Mouse (Mus musculus): Measurements from ENCODE around the gene Mrpl37.
"Not testable (repeated sequence)": the region's sequence is repeated elsewhere in the genome, so short reads cannot be mapped to it uniquely, and the experiment has no call there.

The Mrpl37 gene

GRCm38 (mm10) chr4:107066252-107067124 is at the start of gene Mrpl37, which contains the start of gene Cyb5rl:
TSS of gene Mrpl37 (minus strand) at chr4:107066868.
TSS of gene Cyb5rl (plus strand) at chr4:107066988.
- DNase-seq, result peak; percentile 96

DNA sequence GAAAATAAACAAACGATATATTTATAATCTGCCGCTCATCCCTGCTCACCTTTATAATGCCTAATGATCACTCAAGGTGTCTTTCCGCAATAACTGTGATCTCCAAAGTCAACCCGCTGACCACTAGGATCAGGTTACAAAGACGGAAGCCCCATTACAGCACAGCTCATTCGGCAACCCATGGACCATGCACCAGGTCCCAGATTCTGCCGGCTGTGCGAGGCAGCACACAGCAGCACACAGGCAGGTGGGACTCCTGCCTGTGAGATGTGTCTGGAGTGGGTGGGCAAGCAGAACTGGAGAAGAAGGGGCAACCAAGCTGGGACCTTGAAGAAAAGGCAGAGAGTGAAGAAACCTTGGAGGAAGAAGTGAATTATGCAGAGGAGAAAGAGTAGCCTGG is 47.6 kb upstream of the Mrpl37 start:
- DNase-seq, result no peak

DNA sequence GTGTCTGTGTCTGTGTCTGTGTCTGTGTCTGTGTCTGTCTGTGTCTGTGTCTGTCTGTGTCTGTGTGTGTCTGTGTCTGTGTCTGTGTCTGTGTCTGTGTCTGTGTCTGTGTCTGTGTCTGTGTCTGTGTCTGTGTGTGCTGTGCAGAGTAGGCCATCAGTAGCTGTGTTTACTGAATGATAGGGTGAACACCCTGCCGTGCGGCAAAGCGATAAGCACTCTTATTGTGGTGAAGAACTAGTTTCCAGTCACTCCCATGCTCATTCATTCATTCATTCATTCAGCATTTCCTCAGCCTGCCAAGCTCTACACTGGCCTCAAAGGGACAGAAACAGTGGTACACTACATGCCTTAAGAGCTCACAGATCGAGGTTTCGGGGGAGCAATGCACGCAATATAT is 42.5 kb upstream of the Mrpl37 start:
- DNase-seq, result not testable (repeated sequence)

DNA sequence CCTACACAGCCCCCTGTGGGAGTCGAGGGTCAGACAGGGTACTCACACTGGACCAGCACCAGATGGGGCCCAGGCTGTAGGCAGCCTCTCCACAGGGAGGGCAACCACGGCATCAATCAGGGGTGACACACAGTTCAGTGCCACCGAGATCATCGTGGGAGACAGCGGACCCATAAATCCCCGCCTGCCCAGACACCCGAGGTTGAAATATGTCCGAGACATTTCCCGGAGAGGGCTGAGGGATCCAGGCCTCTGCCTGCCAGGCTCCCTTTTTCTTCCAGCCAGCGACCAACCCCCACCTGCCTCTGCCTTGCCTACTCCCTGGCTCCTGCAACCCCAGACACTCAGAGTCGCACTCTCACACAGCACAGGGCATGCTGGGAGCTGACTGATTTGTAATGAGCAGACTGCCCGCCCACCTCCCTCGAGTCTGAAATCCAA is 41.6 kb upstream of the Mrpl37 start:
- DNase-seq, result no peak

GRCm38 (mm10) chr4:107106777-107107176 is 40.1 kb upstream of the Mrpl37 start:
- DNase-seq, result no peak

DNA sequence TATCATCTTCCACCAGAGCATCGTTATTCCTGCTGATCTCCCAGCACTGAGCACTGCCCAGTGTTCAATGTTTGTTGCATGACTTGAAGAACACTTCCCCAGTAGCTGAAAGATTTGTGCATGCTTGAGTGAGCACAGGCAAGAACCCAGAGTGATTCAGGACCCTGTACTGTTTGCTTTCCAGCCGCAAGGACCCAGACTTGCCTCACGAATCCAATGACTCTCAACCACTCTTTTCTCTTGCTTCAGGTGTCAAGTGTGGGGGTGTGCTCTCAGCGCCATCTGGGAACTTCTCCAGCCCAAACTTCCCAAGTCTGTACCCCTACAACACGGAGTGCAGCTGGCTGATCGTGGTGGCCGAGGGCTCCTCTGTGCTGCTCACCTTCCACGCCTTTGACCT is 35.6 kb upstream of the Mrpl37 start:
- DNase-seq, result no peak

DNA sequence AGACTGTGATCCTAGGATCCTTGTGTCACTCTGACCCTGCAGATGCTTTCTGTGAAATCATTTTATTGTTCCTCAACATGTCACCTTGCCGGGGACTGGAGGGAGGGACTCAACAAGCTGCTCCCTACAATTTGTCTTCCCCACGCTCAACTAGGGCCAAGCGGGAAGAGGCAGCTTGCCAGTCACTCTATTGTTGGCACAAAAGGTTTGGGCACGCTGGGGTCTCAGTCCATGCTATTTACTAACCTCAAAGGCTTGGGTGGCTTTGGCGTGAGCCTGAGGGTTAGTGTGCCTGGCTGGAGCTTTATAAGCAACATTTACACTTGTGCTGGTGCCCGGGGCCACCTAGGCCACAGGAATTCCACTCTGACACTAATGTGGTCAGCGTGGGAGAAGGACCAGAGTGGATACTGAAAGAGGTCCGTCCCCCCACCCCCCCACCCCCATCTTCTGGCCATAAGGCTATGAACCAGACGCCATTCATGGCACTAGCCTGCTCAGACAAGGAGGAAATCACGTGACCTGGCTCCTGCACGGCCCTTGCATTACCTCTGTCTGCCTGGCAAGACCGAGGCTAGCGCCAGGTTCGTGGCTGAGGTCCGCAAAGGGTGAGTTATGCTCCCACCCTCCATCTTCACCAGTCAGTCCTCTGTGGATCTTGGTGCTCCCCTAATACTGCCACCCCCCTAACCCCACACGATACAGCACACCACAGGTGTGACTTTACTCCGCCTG is 32.3 kb upstream of the Mrpl37 start:
- DNase-seq, result no peak

GRCm38 (mm10) chr4:107098375-107098774 is 31.7 kb upstream of the Mrpl37 start:
- no peak for DNase-seq

- no peak for DNase-seq
These were observed 31.2 kb upstream of the Mrpl37 start for GRCm38 (mm10) chr4:107097871-107098270.

DNA sequence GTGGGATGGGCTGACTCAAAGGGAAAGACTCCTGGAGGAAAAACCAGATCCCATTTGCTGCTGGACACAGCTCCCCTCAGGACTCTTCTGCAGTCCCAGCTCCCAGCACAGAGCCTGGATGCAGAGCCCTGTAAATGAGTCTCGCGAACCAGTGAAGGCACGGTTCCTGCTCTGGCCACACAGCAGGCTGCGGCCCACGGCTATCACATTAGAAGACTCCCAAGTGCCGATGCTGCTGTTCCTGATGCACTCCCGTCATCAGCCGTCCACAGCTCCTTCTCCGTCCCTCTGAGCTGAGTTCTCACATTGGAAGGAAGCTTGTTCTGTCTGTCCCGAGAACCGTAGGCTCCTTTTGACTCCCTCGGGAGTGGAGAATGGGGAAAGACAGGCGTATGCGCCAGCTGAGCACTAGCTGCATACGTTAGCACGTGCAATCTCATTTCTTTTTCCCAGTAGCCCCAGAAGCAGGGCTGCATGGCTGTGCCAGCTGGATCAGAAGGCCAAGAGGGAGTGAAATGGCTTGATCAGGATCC is 30.2 kb upstream of the Mrpl37 start, which contains the start of gene Cdcp2:
TSS of gene Cdcp2 (plus strand) at position 51 of the 533 bp plus-strand sequence.
- DNase-seq, result no peak

- no peak for DNase-seq
These were observed 29.4 kb upstream of the Mrpl37 start for GRCm38 (mm10) chr4:107096043-107096442.

DNA sequence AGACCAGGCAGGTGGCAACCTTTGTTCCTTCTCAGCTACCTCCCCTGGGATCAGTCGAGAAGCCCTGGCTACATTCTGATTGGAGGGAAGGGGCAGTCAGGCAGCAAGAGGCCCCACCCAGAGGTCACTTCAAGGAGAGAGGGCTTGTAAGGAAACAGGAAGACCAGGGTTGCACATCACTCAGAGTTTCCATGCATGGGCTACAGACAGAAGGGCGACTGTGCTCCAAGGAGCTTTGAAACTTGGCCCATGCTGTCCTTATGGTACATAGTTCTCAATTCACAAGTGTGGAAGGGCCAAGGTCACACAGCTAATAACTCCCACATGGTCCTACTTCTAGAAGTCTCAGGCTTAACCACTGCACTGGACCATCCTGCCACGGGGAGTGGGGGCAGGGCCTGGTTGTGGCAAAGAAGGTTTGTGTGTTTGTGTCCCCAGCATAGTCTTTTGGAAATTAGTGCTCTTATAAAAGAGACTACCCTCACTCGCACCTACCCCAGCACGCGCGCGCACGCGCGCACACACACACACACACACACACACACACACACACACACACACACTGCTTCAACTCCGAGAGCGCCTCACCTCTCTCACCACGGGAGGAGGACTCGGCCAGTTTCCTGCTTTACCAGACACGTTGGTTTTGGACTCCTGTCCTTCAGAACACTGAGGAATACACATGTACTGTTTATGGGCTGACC is 28.0 kb upstream of the Mrpl37 start:
- DNase-seq, result no peak

DNA sequence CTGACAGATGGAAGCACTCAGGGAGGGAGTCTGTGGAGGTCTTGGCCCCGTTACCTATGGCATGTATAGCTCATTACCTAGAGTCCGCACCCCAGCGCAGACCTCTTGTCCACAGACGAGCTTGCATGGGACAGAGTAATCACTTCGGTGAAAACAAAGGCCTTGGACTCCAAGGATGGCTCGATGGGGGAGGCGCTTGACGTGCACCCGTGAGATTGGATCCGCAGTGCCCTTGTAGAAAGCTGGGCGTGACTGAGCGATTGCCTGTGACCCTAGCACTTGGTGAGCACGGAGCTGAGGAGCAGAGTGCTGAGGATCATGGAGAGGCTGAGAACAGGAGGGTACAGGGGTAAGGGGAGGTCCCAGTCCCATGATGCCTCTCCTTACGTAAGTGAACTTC is 25.0 kb upstream of the Mrpl37 start:
- DNase-seq, result no peak

GRCm38 (mm10) chr4:107084858-107085257 is 18.2 kb upstream of the Mrpl37 start:
- no peak for DNase-seq

GRCm38 (mm10) chr4:107084343-107084742 is 17.7 kb upstream of the Mrpl37 start:
- DNase-seq, result no peak

- no peak for DNase-seq
These were observed 16.5 kb upstream of the Mrpl37 start for GRCm38 (mm10) chr4:107083126-107083525.

GRCm38 (mm10) chr4:107082185-107082584 is 15.5 kb upstream of the Mrpl37 start:
- no peak for DNase-seq

- DNase-seq, result no peak
These were observed 13.0 kb upstream of the Mrpl37 start for GRCm38 (mm10) chr4:107079716-107080115.

- DNase-seq, result no peak
These were observed 12.2 kb upstream of the Mrpl37 start for GRCm38 (mm10) chr4:107078894-107079293.

DNA sequence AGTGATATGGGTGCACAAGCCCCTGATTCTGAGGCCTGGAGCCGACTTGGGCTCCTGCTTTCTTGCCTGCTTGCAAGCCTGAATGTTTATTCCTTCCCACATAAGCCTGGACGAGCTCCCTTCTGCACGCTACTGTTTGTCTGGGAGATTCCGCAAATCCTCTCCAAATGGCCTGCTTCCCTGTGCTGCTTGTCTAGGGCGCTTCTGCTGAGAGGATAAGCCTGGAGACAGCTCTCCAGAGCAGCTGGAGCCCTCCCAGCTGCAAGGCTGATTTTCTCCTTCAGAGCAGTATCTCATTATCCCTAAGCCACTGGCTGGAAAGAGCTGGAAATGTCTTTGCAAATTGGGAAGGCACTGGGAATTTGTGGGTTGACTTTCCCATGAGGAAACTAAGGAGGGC is 8.8 kb upstream of the Mrpl37 start:
- no peak for DNase-seq

GRCm38 (mm10) chr4:107072343-107072742 is 5.7 kb upstream of the Mrpl37 start:
- no peak for DNase-seq

DNA sequence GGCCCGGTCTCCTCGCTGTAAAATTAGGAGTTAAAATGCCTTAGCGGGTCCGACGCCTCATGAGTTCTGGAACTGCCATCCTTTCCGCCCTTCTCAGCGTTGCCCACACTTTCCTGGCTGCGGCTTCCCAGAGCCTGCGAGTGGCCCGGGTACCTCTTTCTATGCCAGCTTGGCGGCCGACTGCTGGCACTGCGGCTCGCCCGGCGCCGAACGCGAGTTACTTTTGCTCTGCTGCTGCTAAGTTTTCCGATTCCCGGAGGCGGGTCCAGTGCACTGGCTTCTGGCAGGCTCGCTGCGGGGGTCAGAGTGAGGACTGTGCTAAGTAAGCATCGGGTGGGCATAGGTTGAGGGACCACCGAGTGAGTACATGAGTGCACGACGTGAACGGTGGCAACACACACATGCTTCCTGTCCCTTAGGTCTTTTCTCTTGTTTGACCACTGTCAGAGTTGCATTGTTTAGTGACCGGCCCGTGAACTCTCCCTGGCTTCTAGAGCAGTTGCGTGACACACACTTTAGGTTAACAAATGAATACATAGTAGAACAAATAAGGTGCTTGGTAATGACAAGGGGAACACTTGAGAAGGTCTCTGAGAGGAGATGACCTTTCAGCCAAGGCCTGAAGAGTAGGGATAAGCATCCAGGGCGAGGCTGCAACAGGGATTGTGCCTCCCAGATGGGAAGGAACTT is 628 bp upstream of the Mrpl37 start:
- peak; percentile 47 for DNase-seq
